Mouse (Mus musculus) thymus, postnatal 14 days (tissue): ENCODE data around the gene Tial1.

Experiments used
- DNase-seq: peaks from one replicate; pipeline ENCODE4 v3.0.0; 2021

Gene Tial1

DNA sequence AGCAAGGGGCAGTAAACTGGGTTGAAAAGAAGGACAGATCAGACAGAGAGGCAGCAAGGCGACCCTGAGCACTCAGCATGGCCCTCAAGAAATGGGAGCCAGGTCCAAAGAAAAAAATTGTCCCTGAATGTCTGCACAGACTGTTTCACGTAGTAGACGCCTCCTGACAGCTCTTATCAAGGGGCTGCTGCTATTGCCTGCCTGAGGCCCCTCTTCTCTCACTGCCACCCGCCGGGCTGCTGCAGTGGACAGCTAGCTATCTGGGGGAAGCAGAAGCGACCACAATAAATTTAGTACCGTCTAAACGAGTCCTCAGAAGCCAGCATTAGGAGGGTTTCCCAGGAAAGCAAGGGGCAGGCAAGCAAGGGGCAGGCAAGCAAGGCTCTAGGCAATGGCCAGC is 47.1 kb downstream of the Tial1 start:
- DNase-seq: no peak

DNA sequence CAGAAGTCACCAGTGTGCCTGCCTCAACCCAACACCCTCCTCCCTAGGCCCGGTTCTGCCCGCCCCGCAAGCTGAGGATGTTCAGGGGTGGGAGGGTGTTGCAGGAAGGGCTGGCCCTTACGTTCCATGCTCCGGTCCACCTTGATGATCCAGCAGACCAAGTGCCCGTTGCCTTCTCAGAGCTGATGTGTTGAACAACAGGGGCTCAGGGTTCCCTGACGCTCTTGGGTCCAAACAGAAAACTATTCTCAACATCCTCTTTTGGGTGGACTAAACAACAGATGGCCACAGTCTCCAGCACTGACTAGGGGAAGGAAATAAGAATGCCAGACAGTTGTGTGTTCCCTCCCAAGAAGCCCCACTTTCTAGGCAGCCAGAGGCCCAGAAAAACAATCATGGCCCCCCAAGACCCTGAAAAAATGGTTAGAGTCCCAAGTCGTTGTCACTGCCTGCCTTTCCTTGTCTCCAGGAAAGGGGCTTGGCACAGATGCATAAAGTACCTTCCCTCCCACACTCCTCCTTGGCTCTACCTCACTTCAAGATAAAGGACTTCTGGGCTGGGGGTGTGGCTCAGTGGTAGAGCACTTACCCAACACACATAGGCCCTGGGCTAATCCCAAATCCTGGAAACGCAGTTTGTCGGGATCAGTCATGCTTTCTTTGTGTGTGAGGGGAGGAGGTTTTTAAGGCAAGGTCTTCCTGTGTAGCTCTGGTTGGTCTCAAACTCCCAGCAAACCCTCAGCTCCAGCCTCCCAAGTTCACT is 49.3 kb downstream of the Tial1 start:
- peak; percentile 45 for DNase-seq

DNA sequence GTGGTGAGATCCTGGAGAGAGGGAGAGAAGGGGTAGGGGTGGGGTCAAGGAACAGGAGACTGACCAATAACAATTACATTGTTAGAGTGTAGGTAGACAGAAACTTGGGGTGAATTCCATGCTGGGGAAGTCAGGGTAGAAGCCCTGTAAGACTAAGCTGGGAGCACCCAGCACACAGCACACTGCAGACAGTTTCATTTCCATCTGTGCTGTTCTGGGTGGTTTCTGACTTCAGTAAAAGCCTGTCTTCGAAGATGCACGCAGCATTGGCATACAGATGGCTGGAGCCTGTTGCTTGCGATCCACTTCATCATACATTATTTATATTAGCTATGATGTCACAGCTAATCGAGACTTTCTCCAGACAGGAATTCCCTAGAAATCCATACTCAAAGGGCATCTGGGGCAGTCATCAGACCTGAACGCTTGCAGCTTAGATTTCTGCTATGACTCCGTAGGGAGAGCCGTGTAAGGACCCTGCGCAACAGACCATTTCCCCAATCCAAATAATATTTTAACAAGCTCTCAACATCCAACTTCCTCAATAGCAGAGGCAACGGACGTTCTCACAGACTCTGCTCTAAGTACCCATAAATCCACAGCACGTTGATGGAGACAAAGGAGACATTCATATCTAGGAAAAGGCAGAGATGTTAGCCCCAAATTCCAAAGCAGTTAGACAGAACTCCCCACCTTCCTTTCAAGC is 50.7 kb downstream of the Tial1 start:
- DNase-seq: no peak

DNA sequence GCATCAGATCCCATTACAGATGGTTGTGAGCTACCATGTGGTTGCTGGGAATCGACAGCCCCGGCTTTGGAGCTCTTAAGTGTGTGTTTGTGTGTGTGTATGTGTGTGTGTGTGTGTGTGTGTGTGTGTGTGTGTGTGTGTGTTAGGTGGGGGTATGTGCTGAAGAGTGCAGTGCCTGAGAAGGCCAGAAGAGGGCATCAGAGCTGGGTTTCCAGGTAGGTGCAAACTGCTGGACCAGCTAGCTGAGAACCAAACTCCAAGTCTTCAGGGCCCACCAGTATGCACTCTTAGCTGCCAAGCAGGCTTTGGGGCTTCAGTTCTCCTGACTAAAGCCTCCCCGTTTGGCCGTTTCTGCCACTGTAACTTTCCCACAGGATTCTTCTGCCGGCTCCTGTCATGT is 53.3 kb downstream of the Tial1 start:
- peak; percentile 31 for DNase-seq

DNA sequence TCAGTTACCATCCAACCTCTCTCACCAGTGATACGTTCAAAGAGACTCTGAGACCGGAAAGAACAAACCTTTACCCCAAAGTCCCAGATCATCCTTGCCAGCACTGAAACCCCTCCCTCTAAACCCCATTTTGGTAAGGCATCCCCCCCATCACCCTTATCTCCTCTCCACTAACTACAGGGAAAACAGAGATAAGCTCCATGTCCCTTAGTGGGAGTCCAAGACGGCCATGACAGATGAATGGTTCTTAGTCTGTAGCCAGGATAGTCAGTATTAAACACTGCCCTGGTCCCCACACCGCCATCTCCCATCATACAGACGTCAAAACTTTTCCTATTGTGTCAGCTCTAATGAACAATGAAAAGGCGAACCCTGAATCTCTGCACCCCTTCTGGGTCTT is 57.5 kb downstream of the Tial1 start:
- no peak for DNase-seq

DNA sequence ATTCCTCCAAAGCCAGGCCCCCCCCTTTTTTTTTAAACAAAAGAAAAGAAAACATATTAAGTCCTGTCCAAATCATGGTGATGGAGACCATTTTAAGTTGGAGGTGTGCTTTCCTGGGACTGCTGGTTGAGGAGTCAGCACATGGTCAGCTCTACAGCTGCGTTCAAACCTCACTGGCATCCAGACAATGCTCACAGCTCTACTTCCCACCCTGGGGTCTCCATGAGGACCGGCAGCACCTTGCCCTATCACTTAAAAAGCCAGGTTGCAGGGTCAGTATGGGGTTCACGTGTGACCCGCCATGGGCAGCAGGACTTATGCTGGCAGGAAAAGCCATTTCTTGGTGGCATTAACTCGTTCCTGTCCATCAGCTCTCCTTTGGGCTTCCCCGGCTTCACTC is 57.9 kb downstream of the Tial1 start:
- no peak for DNase-seq

DNA sequence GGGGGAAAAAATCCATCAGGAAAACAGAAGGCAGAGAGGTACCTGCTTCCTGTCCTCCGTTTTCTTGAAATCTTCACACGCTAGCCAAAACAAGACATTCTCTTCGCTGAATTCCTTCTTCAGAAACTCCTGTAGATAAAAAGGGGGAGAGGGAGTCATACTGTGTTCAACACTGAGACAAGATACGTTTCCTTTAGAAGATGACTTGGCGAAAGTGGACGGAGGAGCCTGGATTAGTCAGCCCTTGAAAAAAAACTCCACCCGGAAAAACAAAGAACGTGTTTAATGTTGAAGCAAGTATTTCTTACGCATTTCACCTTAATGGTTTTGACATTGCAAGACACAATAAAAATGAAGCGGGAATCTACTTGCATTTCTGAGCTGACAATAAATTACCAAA is 58.4 kb downstream of the Tial1 start:
- DNase-seq: no peak

DNA sequence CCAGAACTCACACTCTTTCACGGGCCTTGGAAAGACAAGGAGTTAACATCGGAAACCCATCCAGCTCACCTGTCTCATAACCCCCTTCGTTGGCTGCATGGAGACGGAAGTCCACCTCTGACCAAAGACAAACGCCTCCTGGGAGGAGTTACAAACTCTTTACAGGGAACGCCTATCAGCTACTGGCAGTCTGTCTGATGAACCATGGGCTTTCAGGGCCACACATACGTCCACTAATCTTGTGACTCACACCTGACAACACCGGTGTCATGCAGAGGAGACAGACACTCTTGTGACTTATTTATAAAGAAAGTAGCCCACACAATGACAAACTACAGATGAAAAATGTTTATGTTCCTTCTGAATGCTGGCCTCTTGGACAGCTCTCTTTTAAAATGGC is 58.9 kb downstream of the Tial1 start:
- DNase-seq: no peak

DNA sequence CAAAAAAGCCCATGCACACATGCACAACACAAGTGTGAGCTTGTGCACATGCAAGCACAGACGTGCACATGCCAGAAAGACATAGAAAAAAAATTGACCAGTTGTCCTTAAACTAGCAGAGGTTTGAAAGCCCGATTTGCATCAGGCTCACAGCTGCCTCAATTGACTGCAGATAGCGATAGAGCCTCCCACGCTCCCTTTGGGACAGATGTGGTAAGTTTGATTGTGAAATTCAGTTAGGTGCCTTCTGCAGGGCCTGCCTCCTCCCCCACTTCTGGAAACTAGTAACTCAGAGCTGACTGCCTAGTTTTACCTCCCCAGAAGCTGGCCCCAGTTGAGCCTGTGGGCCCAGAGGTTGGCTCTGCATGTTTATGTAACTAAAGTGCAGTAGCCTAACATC is 62.9 kb downstream of the Tial1 start:
- peak; percentile 76 for DNase-seq

DNA sequence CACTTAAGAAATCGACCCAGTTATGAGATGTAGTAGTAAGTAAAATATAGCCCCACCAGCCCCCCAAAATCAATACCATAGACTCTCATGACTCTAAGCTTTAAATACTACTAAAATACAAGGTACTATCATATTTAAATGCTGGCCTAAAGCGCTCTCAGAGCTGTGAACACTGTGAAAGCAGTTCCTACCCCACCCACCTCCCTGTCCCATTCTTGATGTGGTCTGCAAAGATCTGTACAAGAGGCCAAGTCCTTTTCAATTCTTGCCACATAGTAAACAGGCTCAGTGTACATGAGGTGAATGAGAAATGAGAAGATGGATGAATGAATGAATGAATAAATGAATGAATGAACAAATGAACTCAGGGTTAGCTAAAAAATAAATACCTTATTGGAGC is 64.5 kb downstream of the Tial1 start:
- no peak for DNase-seq

DNA sequence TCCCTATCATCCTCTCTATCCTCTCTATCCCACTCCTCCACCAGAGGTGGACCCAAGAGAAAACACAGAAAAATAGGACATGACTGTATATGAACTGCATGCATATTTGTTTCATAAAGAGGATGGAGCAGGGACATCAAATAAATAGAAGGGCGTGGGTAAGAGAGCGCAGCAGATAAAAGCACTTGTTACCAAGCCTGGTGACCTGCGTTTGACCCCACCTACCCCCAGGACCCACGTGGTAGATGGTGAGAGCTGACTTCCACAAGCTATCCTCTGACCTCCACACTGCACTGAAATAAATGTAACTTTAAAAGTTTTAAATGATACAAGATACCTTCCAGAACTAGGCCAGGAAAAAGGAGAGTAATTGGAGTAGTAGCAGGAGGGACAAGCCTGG is 67.8 kb downstream of the Tial1 start:
- DNase-seq: peak; percentile 26

DNA sequence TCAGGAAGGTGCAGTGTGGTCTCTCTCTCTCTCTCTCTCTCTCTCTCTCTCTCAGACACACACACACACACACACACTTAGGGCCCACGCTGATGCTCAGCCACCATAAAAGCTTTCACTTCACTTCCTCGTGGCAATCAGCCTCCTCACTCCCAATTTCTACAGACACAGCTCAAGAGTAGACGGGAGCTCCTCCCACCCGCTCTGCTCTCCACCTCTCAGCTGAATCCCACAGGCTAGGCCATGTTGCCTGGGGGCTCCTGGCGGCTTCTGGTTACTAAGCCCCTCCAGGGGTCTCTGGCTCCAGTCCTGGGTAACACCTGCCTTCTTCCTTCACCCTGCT is 68.6 kb downstream of the Tial1 start:
- DNase-seq: peak; percentile 63

DNA sequence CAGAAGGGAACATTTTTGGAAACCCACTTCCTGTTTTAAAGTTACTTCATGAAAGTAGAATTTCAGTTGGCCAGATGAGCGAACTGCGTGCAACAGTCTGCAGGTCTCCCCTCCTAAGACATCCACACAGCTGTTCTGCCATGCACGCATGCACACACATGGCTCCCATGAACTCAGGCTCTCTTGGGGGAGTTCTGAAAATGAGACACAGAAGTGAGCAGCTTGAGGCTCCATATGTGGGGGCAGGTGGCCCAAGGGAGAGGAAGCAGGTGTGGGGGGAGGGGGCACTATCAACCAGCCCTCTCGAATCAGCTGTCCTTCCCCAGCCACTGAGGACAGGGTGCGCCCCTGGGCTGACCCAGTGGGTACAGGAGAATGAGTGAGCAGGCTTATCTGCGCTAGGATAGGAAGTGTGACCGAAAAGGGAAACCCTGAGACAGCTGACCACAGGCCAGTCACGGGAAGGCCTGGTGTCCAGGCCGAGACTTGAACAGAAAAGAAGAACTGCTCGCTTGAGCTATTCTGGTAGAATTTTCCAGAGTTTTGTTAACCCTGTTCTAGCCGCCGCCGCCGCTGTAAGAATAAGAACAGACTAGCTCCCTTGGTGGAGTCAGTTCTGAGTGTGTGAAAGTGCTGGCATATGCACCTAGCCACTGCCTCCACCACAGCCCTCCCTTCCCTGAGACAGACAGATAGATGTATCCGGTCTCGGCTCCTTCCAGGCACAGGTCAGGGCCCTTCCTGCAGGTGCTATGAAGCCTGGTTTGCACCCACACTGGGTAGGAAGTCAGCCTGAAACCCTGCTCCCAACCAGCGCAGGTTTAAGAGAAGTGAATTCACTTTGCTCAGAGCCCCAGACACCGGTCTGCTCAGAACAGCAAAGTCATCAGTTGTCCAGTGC is 69.2 kb downstream of the Tial1 start:
- peak; percentile 89 for DNase-seq

DNA sequence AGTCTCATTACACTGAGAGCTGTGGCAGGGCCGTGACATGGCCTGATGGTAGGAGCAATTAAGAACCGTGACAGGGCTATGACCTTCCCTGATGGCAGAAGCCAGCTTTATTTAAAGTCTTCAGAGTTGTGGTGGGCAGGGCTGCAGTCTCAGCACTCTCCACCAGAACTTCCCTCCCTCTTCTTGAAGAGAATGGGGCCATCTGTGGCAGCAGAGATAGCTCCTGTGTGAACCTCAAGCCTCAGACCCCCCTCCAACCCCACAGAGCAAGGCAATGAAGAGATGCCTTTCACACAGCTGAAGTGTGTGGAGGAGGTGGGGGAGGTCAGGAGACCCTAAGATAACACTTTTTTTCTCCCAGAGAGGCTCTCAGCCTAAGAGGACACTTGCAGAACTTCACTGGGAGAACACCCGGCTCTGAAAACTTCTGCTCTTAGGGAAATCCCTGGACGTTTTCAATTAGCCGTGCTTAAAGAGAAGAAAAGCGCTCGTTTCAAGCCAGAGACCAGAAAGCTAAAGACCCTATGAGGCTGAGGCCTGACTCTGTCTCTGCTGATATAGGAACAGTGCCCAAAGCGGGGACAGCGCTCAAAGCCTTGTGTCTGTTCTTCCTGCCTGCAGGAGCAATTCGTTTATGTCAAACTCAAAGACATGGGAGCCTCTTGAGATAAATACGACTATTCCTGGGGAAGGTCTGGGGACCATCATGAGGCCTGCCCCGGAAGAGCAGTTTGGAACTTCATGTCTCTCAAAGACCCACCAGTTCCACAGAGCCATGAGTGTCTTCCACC is 70.1 kb downstream of the Tial1 start:
- peak; percentile 71 for DNase-seq
